Mouse (Mus musculus) MEL (cell line): Measurements from ENCODE around the gene Klf9. TPM values are rescaled to one million over a fixed set of nuclear protein-coding genes. Genes with fewer than 3 reads are reported as not detected.

ENCODE experiments used
- DNase-seq: peaks from one replicate; pipeline ENCODE4 v3.0.0; 2011; ENCODE audit warnings: low read depth, low spot score
- H3K27ac ChIP-seq: 2 replicates; pipeline ENCODE4 v1.5.1; 2012; ENCODE audit warnings: low read depth, mild to moderate bottlenecking, control low read depth, low read length, moderate library complexity; ENCODE audit not compliant: control insufficient read depth
- H3K27me3 ChIP-seq, 2 experiments: fragments of 150-350 bp in 1 of 2; sonication (generic) in 1 of 2; 2 replicates each; pipeline ENCODE4 v1.6.1; 2012; ENCODE audit warnings: low read length in 2 of 2, mild to moderate bottlenecking in 2 of 2, improper control_type of control experiment in 1 of 2, moderate library complexity in 1 of 2; ENCODE audit not compliant: insufficient read depth in 2 of 2, control insufficient read depth in 1 of 2
- H3K36me3 ChIP-seq, 2 experiments: 2 replicates each; pipeline ENCODE4 v1.6.1; 2012 to 2014; ENCODE audit warnings: low read length in 2 of 2, improper control_type of control experiment in 1 of 2, inconsistent platforms in 1 of 2, mild to moderate bottlenecking in 1 of 2; ENCODE audit not compliant: insufficient read depth in 2 of 2, control insufficient read depth in 1 of 2
- H3K4me1 ChIP-seq, 2 experiments: fragments of 150-350 bp in 1 of 2; sonication (generic) in 1 of 2; 2 replicates each; pipeline ENCODE4 v1.6.1; 2012; ENCODE audit warnings: low read length in 2 of 2, improper control_type of control experiment in 1 of 2, mild to moderate bottlenecking in 1 of 2; ENCODE audit not compliant: insufficient read depth in 2 of 2, control insufficient read depth in 1 of 2
- H3K4me3 ChIP-seq, 2 experiments: fragments of 150-350 bp in 1 of 2; sonication (generic) in 1 of 2; 2 replicates each; pipeline ENCODE4 v1.5.1; 2012; ENCODE audit warnings: low read depth in 2 of 2, low read length in 2 of 2, mild to moderate bottlenecking in 2 of 2, moderate library complexity in 2 of 2, control low read depth in 1 of 2, improper control_type of control experiment in 1 of 2; ENCODE audit not compliant: control insufficient read depth in 1 of 2, insufficient read depth in 1 of 2
- H3K79me2 ChIP-seq: 2 replicates; pipeline ENCODE4 v1.6.1; 2012; ENCODE audit warnings: mild to moderate bottlenecking, low read length, moderate library complexity; ENCODE audit not compliant: control insufficient read depth, poor library complexity, insufficient read depth
- H3K9ac ChIP-seq: 2 replicates; pipeline ENCODE4 v1.6.1; 2012; ENCODE audit warnings: low read depth, mild to moderate bottlenecking, control low read depth, low read length, moderate library complexity; ENCODE audit not compliant: control insufficient read depth, poor library complexity, severe bottlenecking
- H3K9me3 ChIP-seq: fragments of 150-350 bp; sonication (generic); replicated peaks from 2 replicates; pipeline ENCODE4 v1.6.1; 2012; ENCODE audit warnings: mild to moderate bottlenecking, low read length, improper control_type of control experiment, moderate library complexity; ENCODE audit not compliant: insufficient read depth
- BHLHE40 ChIP-seq: IDR thresholded peaks from 2 replicates; pipeline ENCODE4 v1.6.1; 2012; ENCODE audit warnings: low read depth, mild to moderate bottlenecking, inconsistent platforms, low read length, improper control_type of control experiment, borderline replicate concordance
- CHD2 ChIP-seq: IDR thresholded peaks from 2 replicates; pipeline ENCODE4 v1.6.1; 2011; ENCODE audit warnings: low read length, improper control_type of control experiment
- CTCF ChIP-seq, 3 experiments: IDR thresholded peaks in 2 of 3; conservative IDR thresholded peaks in 1 of 3; 2 replicates each; pipeline ENCODE4 v1.5.1; 2011 to 2012; ENCODE audit warnings: low read length in 3 of 3, low read depth in 2 of 3, mild to moderate bottlenecking in 2 of 3, improper control_type of control experiment in 1 of 3, inconsistent platforms in 1 of 3, mixed read lengths in 1 of 3, moderate library complexity in 1 of 3; ENCODE audit not compliant: control insufficient read depth in 1 of 3, insufficient read depth in 1 of 3, poor library complexity in 1 of 3, severe bottlenecking in 1 of 3
- E2F4 ChIP-seq: IDR thresholded peaks from 2 replicates; pipeline ENCODE4 v1.6.1; 2011; ENCODE audit warnings: low read depth, low read length, improper control_type of control experiment, borderline replicate concordance
- ELF1 ChIP-seq: IDR thresholded peaks from 2 replicates; pipeline ENCODE4 v1.6.1; 2014; ENCODE audit warnings: low read depth, mild to moderate bottlenecking, inconsistent platforms, low read length, improper control_type of control experiment, moderate library complexity
- EP300 ChIP-seq, 2 experiments: IDR thresholded peaks; 2 replicates each; pipeline ENCODE4 v1.6.1; 2011; ENCODE audit warnings: improper control_type of control experiment in 2 of 2, low read length in 2 of 2, low read depth in 1 of 2, mild to moderate bottlenecking in 1 of 2
- GABPA ChIP-seq: IDR thresholded peaks from 2 replicates; pipeline ENCODE4 v1.6.1; 2012; ENCODE audit warnings: low read depth, mild to moderate bottlenecking, inconsistent platforms, low read length, improper control_type of control experiment, moderate library complexity
- GATA1 ChIP-seq: IDR thresholded peaks from 2 replicates; pipeline ENCODE4 v1.6.1; 2011; ENCODE audit warnings: low read depth, low read length, improper control_type of control experiment
- JUND ChIP-seq: IDR thresholded peaks from 2 replicates; pipeline ENCODE4 v1.6.1; 2011; ENCODE audit warnings: low read depth, mild to moderate bottlenecking, improper control_type of control experiment, low read length
- KAT2A ChIP-seq: conservative IDR thresholded peaks from 2 replicates; pipeline ENCODE4 v1.6.1; 2012; ENCODE audit warnings: low read depth, low read length, improper control_type of control experiment, inconsistent platforms
- MAX ChIP-seq: IDR thresholded peaks from 2 replicates; pipeline ENCODE4 v1.6.1; 2011; ENCODE audit warnings: low read length, improper control_type of control experiment
- MAZ ChIP-seq: IDR thresholded peaks from 2 replicates; pipeline ENCODE4 v1.6.1; 2012; ENCODE audit warnings: low read depth, mild to moderate bottlenecking, inconsistent platforms, low read length, improper control_type of control experiment
- MEF2A ChIP-seq: IDR thresholded peaks from 2 replicates; pipeline ENCODE4 v1.6.1; 2014; ENCODE audit warnings: low read depth, mild to moderate bottlenecking, inconsistent platforms, low read length, improper control_type of control experiment; ENCODE audit not compliant: poor library complexity, insufficient replicate concordance, severe bottlenecking; ENCODE audit errors: extremely low read depth
- MYB ChIP-seq: IDR thresholded peaks from 2 replicates; pipeline ENCODE4 v1.6.1; 2011; ENCODE audit warnings: mild to moderate bottlenecking, low read depth, low read length, improper control_type of control experiment
- MYC ChIP-seq: IDR thresholded peaks from 2 replicates; pipeline ENCODE4 v1.6.1; 2011; ENCODE audit warnings: low read depth, mild to moderate bottlenecking, low read length, improper control_type of control experiment, moderate library complexity
- NRF1 ChIP-seq: IDR thresholded peaks from 2 replicates; pipeline ENCODE4 v1.6.1; 2014; ENCODE audit warnings: low read depth, mild to moderate bottlenecking, inconsistent platforms, low read length, improper control_type of control experiment, moderate library complexity; ENCODE audit not compliant: poor library complexity, insufficient read depth, severe bottlenecking
- POLR2A ChIP-seq, 2 experiments: IDR thresholded peaks; 2 replicates each; pipeline ENCODE4 v1.6.1; 2011 to 2012; ENCODE audit warnings: low read length in 2 of 2, mild to moderate bottlenecking in 2 of 2, control low read depth in 1 of 2, improper control_type of control experiment in 1 of 2, low read depth in 1 of 2, moderate library complexity in 1 of 2; ENCODE audit not compliant: control insufficient read depth in 1 of 2, insufficient read depth in 1 of 2, poor library complexity in 1 of 2
- RAD21 ChIP-seq: IDR thresholded peaks from 2 replicates; pipeline ENCODE4 v1.6.1; 2011; ENCODE audit warnings: mild to moderate bottlenecking, low read depth, low read length, improper control_type of control experiment
- RCOR1 ChIP-seq: IDR thresholded peaks from 2 replicates; pipeline ENCODE4 v1.6.1; 2012; ENCODE audit warnings: low read depth, mild to moderate bottlenecking, inconsistent platforms, low read length, improper control_type of control experiment
- SIN3A ChIP-seq: IDR thresholded peaks from 2 replicates; pipeline ENCODE4 v1.6.1; 2012; ENCODE audit warnings: low read length, improper control_type of control experiment, inconsistent platforms
- TAL1 ChIP-seq: IDR thresholded peaks from 2 replicates; pipeline ENCODE4 v1.6.1; 2012; ENCODE audit warnings: mild to moderate bottlenecking, inconsistent platforms, low read length, moderate library complexity, mixed read lengths
- TCF12 ChIP-seq: IDR thresholded peaks from 2 replicates; pipeline ENCODE4 v1.6.1; 2014; ENCODE audit warnings: low read depth, mild to moderate bottlenecking, inconsistent platforms, low read length, improper control_type of control experiment, moderate library complexity
- USF2 ChIP-seq, 2 experiments: IDR thresholded peaks; 2 replicates each; pipeline ENCODE4 v1.6.1; 2011 to 2012; ENCODE audit warnings: improper control_type of control experiment in 2 of 2, low read length in 2 of 2, borderline replicate concordance in 1 of 2, inconsistent platforms in 1 of 2, low read depth in 1 of 2, mild to moderate bottlenecking in 1 of 2; ENCODE audit not compliant: insufficient read depth in 1 of 2
- ZMIZ1 ChIP-seq: IDR thresholded peaks from 2 replicates; pipeline ENCODE4 v1.6.1; 2012; ENCODE audit warnings: low read depth, mild to moderate bottlenecking, inconsistent platforms, low read length, improper control_type of control experiment, moderate library complexity
- ZNF384 ChIP-seq: IDR thresholded peaks from 2 replicates; pipeline ENCODE4 v1.6.1; 2012; ENCODE audit warnings: low read depth, mild to moderate bottlenecking, inconsistent platforms, low read length, improper control_type of control experiment
- polyA plus RNA-seq, 2 experiments: library from polyadenylated mRNA; stranded (reverse) in 1 of 2; unstranded in 1 of 2; fragments of >175 nt in 1 of 2; fragments of >200 nt in 1 of 2; gene quantifications; 2 replicates each; pipeline versions ENCODE4 v1.2.1 to v1.2.4; 2012; ENCODE audit warnings: low replicate concordance in 2 of 2, low read depth in 1 of 2; ENCODE audit not compliant: insufficient read length in 2 of 2, insufficient read depth in 1 of 2, missing spikeins in 1 of 2
- total RNA-seq: library from RNA; depleted of rRNA; stranded (reverse); fragments of 300-350 nt; gene quantifications from 2 replicates; pipeline ENCODE4 v1.2.3, GENCODE M21; 2012

Klf9 gene
- total and polyA plus RNA-seq, 3 experiments, result 0.01 TPM; not detected in 2

GRCm38 (mm10) chr19:23106859-23107258 is 34.2 kb upstream of the Klf9 start (continued):
- no peak for TF ChIP-seq BHLHE40

GRCm38 (mm10) chr19:23107335-23107734 is 33.7 kb upstream of the Klf9 start:
- no peaks in the 10 kb centered on the region for H3K4me1 ChIP-seq
- H3K36me3 ChIP-seq, result no peaks in the 10 kb centered on the region
- H3K27ac ChIP-seq, result no peak overlapping the region
- no peak for TF ChIP-seq GABPA
- TF ChIP-seq TAL1, result no peak
- no peak for TF ChIP-seq MEF2A
- no peak for TF ChIP-seq ZNF384
- TF ChIP-seq MYC, result no peak
- TF ChIP-seq GATA1, result no peak
- TF ChIP-seq RCOR1, result no peak
- no peak for TF ChIP-seq ZMIZ1
- TF ChIP-seq NRF1, result no peak
- TF ChIP-seq MAZ, result no peak
- no peak for TF ChIP-seq TCF12
- TF ChIP-seq ELF1, result no peak
- no peak for TF ChIP-seq SIN3A
- TF ChIP-seq CTCF (IDR thresholded peaks at IDR 0.05 in 2 of 3, conservative IDR thresholded peaks at IDR 0.05 in 1 of 3; ENCODE audit: control insufficient read depth in 1 of 3, insufficient read depth in 1 of 3, low read depth in 2 of 3, low read length in 3 of 3, poor library complexity in 1 of 3, severe bottlenecking in 1 of 3), result no peak
- TF ChIP-seq MYB, result no peak
- TF ChIP-seq RAD21, result no peak
- no peak for TF ChIP-seq USF2 (IDR thresholded peaks at IDR 0.05; ENCODE audit: borderline replicate concordance in 1 of 2, insufficient read depth in 1 of 2, low read depth in 1 of 2, low read length in 2 of 2)
- TF ChIP-seq POLR2A (IDR thresholded peaks at IDR 0.05; ENCODE audit: control insufficient read depth in 1 of 2, insufficient read depth in 1 of 2, low read depth in 1 of 2, low read length in 2 of 2, poor library complexity in 1 of 2), result no peak
- TF ChIP-seq CHD2, result no peak
- no peaks in the 10 kb centered on the region for H3K27me3 ChIP-seq
- no peaks in the 10 kb centered on the region for H3K9me3 ChIP-seq
- H3K79me2 ChIP-seq, result no peaks in the 10 kb centered on the region
- H3K9ac ChIP-seq, result no peak overlapping the region
- no peak overlapping the region for H3K4me3 ChIP-seq
- DNase-seq, result no peak

DNA sequence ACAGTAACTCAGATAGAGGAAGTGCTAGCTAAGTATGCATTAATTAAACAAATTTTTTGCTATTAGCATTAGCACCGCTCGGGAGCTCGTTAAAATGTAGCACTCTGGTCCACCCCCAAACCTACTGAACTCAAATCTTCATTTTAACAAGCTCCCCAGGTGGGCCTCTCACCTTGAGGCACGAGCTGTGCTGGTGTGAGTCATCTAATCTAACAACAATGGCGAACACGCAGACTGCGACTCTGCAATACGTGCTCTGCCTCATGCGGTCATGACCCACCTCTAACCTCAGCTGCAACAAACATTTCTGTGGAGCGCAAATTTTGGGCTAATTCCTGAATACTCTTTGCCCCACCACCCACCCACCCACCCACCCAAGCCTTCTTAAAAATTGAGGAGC is 19.2 kb upstream of the Klf9 start:
- H3K36me3 ChIP-seq, result no peaks in the 10 kb centered on the region
- no peak overlapping the region for H3K4me3 ChIP-seq
- H3K27ac ChIP-seq, result no peak overlapping the region
- H3K27me3 ChIP-seq, result no peaks in the 10 kb centered on the region
- no peaks in the 10 kb centered on the region for H3K4me1 ChIP-seq
- DNase-seq, result no peak
- H3K9ac ChIP-seq, result no peak overlapping the region
- TF ChIP-seq RCOR1 (no peak), GATA1 (no peak), ZMIZ1 (no peak), ELF1 (no peak), E2F4 (no peak), KAT2A (no peak), NRF1 (no peak), CTCF (IDR thresholded peaks at IDR 0.05 in 2 of 3, conservative IDR thresholded peaks at IDR 0.05 in 1 of 3; ENCODE audit: control insufficient read depth in 1 of 3, insufficient read depth in 1 of 3, low read depth in 2 of 3, low read length in 3 of 3, poor library complexity in 1 of 3, severe bottlenecking in 1 of 3) (no peak), MAX (no peak), JUND (no peak), RAD21 (no peak), ZNF384 (no peak), EP300 (IDR thresholded peaks at IDR 0.05; ENCODE audit: low read depth in 1 of 2, low read length in 2 of 2) (no peak), TCF12 (no peak), USF2 (IDR thresholded peaks at IDR 0.05; ENCODE audit: borderline replicate concordance in 1 of 2, insufficient read depth in 1 of 2, low read depth in 1 of 2, low read length in 2 of 2) (no peak)
- no peaks in the 10 kb centered on the region for H3K79me2 ChIP-seq
- no peaks in the 10 kb centered on the region for H3K9me3 ChIP-seq
